Mouse (Mus musculus): ENCODE results near the gene Kbtbd13.
A peak's percentile ranks its signal among the peaks of the same experiment; 100 is the strongest.

Gene Kbtbd13

DNA sequence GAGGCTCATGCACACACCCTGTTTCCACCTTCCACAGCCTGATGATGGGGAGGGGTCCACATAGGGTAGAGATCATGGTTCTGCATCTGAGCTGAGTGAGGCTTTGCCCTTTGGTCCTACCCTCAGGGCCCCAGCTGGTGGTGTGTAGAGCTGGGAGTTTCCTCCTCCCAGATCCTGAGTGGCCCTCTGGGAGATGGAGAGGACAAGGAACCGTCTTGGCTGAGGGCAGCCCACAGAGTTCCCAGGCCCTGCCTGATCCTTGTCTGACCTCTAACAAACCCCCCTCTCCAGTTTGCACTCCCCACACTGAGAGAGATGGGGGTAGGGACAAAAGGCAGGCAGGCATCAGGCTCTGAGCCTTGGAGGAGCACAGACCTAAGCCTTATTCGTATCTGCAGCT, 2.9 kb upstream of the Kbtbd13 start:
- DNase-seq (ENCODE audit: low spot score in 2 of 2): no peak

DNA sequence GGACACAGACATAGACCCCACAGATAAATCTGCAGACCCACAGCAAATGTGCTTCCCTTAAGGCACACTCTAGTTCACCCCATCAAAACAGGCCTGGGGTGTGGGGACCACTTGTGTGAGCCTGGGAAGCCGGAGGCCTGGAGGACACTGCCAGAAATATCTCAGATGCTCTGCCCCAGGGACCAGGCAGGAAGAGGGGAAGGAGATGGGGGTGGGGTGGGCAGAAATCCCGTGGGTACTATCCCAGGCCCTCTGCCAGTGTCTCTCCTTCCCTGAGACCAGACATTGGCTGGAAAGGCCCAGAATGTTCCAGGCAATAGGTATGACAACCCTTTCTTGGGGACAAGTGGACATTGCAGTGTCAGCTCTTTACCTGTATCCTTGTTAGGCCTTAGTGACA, 2.2 kb upstream of the Kbtbd13 start:
- no peak for DNase-seq (ENCODE audit: low spot score in 2 of 2)

DNA sequence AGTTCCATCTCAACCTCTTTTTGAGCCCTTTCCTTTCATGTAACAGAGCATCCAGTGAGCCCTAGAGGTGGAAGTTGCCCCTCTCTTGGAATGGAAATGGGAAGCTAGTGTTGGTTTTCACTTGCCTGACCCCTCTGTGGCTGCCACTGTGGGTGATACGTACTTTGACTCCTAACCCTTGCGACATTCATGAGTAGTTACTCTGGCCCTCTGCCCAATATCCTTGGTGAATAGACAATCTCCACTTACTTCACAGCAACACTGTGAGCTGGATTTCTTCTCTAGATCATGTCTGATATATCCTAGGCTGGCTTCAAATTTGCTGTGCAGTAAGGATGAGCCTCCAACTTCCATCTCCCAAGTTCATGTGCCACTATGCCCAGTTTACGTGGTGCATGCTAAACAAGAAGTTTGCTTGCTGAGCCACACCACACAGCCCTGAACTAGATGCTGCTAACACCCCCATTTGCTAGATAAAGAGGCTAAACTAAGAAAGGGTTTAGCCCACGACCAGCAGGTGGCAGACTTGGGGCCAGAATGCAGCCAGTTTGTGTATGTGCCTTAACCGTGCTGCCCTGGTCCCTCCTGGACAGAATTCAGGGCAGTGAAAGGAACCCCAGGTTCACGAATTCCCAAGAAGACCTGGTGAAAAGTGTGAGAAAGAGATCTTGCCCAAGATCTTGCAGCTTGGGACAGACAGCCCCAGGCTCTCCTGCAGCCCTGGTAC, 1.3 kb upstream of the Kbtbd13 start:
- DNase-seq (ENCODE audit: low spot score in 2 of 2): peak; percentile 51 to 58

DNA sequence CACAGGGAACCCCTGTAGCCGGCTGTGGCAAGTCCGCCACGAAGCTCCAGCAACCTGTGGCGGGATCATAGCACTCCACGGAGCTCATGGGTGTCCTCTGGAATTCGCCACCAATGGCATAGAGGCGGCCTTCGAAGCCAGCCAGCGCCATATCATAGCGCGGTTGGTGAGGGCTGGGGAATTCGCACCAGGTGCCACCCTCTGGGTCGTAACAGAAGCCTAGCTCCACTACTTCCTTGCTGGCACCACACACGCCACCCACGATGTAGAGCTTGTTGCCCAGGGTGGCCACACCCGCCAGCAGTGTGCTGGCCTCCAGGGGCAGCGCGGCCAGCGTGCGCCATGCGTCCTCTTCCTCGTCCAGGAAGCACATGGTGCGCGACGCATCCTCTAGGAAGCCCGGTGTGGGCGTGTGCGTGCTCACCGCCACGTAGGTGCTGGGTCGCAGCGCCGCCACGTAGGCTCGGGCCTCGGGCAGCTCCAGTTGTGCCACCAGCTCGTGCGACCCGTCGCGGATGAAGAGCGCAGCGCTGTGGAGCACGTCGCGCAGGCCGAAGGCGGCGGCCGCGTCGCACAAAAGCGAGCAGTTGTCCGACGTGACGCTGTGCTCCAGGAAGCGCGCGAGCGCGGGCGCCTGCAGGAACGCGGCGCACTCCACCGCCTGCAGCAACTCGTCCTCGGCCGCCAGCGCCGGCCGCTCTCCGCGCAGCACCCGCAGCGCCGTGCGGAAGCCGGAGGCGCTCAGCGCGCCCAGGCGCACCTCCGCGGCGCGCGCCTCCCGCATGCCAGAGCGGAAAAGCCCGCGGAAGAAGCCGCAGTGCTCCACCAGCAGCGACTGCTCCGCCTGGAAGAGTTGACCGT, 470 bp downstream of the Kbtbd13 start:
- no peak for DNase-seq (ENCODE audit: low spot score in 2 of 2)

DNA sequence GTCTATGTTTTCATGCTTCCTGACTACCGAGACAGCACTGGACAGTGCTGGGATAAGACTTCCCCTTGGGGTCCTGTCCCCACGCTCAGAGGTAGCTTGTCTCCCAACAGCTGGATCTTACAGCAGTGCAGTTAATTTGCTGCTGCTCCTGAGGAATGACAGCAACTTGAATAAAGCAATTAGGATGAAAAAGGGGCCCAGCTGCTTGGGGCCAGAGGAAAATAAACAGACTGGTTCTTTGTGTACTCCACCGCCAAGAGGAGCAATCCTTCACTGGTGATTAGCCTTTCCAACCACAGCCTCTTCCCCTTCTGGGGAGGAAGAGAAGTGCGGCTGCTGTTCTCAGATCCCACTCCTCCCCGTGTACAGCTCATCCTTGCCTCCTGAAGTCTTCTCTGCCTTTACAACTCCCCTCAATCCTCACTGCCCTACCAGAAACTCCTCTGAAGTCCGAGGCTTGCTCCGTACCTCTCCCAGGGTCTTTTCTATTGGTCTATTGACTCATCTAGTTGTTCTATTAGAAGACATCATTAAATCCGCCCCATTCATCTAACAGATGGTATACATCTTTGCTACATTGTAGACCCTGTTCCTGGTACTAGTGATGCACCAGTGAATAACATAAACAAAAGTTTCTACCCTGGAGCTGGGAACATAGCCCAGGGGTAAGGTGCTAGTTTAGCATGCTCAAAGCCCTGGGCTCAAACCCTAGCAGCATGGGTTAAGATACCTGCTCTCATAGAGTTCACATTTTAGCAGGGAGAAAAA, 4.9 kb downstream of the Kbtbd13 start:
- no peak for DNase-seq (ENCODE audit: low spot score in 2 of 2)

DNA sequence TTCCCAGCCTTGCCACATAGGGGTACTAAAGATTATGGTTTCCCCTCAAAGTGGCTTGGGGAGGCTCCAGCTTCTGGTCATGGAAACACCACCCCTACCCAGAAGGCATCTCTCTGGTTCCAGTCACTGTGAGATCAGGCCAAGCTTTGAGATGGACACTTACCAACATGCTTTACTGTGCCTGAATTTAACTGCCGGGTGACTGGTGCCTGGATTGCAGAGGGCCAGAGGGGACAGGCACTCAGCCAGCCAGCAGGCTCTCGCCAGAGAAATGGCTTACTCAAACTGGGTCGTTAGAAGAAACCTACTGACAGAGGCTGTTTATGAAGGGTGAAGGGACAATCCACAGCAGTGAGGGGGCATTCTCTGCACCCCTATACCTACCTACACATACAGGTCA, 7.2 kb downstream of the Kbtbd13 start:
- DNase-seq (ENCODE audit: low spot score in 2 of 2): no peak

DNA sequence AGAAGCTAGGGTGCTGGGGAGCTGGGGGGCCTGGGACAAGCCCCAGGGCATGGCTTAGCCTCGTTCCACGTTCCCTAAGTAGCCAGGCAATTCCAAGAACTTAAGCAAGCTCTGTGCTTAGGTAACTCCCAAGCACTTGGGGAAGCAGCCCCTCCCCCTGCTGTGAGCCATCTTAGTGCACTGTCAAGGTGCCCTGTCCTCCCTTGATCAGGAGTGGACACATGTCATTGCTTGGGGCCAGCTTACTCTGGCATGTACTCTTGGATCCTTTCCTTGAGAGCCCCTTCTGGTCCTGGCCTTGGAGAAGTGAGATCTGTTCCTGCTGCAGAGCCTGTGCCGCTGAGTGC, 8.7 kb downstream of the Kbtbd13 start:
- no peak for DNase-seq (ENCODE audit: low spot score in 2 of 2)

DNA sequence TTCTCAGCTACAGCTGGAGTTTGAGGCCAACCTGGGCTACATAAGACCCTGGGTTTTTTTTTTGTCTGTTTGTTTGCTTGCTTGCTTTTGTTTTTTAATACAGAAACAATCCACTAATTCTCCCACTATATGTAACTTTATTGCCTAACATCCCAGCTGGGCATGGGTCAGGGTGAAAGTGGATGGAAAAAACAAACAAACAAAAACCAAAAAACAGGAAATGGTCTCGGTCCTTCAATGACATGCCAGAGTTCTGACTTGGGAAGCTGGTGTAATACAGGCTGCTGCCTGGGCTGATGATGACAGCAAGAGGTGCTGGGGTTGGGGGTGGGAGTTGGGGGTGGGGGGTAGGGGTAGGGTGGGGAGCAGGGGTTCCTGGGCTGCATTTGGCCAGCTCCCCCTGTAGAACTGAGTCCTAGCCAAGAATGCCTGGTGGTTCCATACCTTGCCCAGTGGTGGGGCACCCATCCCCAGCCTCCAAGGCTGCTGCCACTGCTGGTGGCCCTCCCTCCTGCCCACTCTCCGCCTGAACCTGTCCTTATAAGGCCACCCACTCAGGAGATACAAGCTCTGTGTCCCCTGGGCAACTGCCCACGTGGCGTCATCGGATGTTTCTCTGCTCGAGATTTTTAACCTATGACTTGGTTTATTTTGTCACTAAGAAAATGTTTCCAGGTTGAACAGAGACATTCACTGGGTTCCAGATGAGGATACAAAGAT, 9.3 kb downstream of the Kbtbd13 start:
- DNase-seq (ENCODE audit: low spot score in 2 of 2): no peak

DNA sequence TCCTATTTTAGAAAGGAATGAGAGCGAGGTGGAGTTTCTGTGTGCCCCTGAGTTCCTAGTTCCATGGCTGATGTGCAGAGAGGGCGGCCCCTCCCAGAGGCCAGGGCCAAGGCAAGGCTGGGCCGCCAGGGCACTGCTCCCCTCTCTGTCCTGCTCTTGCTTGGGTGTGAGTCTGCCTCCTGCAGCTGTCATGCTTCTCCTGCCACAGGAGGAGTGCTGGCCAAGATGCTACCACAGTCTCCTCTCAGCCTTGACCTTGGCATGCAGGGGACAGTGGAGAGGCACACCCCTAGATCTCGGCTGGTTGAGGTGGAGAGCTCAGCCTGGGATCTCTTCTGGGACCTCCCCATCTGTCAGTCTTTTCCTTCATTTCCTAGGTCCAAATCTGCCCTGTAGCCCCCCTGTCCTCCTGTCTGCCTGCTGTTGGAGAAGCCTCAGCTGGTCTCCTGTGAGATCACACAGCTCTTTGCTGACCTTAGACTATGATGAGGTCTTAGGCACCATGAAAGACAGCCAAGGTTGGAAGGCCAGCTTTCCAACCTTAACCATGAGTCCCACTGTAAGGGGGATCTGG, 10.3 kb downstream of the Kbtbd13 start:
- DNase-seq (ENCODE audit: low spot score in 2 of 2): no peak

DNA sequence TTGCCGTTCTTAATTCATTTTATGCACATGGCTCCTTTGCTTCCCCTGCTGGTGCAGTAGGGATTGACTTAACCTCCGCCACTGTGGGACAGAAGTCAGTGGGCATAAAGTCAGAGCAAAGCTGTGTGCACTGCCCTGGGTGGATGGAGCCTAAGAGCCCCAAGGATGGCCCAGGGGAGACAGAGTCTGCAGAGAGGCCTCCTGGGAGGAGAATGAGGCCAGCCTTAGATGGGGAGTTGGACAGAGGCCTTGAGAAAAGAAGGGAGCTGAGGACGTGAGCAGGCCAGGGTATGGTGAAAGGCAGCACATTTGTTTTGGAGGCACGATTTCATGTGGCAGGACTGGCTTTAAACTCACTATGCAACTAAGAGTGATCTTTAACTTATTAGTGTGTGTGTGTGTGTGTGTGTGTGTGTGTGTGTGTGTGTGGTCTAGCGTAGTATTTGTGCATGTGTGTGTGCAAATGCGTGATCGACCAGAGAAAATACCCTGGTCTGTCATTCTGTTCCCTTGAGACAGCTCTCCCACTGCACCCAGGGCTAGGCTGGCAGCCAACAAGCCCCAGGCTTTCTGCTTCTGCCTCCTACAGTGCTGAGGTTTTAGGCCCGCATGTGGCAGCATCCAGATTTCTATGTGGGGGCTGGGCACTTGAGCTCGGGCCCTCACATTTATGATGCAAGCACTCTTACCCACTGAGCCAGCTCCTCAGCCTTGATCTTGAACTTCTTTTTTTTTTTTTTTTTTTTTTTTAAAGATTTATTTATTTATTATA, 16.1 kb downstream of the Kbtbd13 start:
- DNase-seq (ENCODE audit: low spot score in 2 of 2): peak; percentile 78 to 79

DNA sequence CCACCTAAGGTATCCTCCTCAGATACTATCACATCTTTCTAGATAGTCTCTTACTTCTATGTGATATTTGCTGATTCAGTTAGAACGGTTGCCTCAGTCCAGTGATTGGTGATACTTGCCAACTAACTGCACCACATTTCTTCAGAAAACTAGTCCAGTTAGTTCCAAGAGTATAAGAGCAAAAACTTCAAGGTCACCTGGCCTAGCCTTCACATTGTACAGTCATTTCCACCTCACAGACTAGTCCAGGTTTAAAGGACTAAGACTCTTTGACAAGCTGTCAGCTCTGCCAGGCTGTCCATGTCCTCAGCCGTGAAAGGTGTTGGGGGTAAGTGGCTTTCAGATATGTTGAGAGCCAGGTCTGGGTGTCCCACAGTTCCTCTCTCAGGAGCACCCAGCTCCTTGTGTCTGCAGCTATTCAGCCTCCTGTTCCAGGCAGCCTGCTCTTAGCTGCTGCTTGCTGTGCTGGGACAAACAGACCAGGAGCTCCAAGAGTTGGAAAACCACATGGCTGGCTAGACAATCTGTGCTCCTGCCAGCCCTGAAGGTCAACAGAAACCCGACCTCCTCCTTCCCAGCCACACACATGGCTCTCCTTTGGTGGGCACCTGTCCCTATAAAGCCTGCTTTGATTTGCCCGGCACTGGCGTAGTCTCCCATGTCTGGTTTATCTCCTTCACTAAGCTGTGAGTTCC, 16.8 kb downstream of the Kbtbd13 start:
- DNase-seq (ENCODE audit: low spot score in 2 of 2): no peak

DNA sequence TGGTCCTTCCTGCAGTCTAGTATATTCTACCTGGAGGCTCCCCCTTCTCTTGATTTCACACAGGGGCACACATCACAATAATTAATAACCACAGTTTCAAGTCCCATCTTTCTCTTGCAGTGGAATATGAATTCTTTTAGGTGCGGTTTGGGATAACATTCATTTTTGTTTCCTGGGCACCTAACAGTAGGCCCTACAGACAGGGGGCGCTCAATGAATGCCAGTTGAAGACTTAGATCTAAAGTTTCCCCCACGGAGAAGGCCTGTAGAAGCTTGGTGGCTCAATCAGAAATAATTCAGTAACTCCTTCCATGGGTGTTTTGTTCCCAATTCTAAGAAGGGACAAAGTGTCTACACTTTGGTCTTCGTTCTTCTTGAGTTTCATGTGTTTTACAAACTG, 19.0 kb downstream of the Kbtbd13 start:
- peak in 1 of 2 experiments; percentile 18 for DNase-seq (ENCODE audit: low spot score in 2 of 2)

DNA sequence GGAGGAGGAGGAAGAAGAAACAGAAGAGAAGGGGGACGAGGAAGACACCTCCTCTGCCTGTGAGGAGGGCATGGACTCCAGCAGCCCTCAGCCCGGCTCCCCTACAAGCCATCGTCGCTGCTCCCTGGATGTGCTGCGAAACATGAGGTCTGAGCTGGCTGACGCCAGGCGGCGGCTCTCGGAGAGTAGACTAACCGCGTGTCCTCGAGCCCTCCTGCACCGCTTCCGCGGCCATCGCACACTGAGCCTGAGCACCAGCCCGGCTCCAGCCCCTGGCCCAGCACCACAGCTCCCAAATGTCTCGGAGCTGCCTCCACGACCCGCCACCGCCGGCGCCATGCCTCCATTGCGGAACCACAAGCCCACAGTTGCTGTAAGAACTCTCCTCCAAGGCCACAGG, 19.7 kb downstream of the Kbtbd13 start:
- DNase-seq (ENCODE audit: low spot score in 2 of 2): no peak

DNA sequence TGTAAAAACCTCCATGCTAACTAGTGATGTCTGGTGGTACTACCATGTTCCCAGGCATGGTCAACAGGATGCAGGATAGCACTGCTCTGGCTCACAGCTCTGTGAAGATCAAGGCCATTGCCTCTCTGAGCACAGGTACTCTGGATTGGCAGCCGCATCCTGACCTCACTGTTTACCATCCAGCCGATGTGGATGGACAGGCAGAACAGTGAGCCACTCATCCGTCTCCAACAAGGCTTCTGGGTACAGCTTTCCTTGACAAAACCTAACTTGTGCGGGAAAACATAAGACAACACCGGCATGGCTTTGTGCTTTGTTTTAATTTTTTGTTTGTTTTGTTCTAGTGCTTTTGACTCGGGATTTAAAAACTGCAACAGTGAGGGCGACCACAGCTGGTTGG, 25.7 kb downstream of the Kbtbd13 start:
- no peak for DNase-seq (ENCODE audit: low spot score in 2 of 2)

DNA sequence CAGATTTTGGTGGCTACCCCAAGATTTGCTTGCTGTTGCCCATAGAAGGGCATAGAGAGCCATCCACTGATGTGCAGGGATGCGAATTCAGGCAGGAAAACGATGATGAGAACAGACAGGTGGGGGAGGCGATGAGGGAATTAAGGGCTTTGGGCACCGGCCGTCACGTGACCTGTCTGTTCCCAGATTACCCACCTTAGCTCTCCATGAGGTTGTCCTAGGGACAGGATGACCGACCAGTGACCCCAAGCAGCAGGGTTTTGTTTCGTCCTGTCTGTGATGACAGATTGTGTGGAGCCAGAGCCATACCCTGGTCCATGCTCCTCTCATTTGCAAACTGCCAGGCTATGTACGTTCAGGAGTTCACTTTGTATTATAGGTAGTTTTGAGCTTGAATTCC, 27.8 kb downstream of the Kbtbd13 start:
- no peak for DNase-seq (ENCODE audit: low spot score in 2 of 2)

DNA sequence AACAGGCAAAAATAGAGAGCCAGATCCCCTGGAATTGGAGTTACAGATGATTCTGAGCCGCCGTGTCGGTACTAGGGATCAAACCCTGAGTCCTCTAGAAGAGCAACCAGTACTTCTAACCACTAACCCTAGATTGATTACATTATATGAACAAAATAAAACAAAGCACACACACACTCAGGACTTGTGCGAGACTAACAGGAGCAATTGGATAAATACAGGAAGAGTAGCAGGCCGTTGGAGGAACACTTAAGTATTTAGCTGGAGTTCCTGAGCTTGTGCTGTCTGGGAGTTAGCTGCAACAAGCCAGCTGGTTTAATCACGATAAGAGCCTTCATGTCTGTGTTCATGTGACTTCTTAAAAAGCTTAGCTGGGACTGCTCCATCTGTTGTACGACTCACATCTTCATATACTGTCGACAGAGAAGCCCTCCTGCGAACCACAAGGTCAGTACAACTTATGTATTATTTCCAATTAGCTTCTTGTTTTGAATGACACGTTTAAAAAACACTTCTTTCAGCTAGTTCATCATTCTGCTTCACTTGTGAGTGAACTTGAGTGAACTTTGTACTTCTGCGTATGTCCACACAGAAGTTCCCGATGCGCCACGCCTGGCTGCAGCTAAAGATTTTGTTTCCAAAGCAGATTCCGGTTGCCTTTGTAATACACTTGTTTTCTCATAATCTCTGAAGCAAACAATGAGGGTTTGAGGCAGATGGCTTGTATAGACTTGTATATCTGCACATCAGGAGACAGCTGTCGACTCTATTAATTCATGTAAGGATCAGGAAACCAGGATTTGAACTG, 30.6 kb downstream of the Kbtbd13 start, which contains the start of gene Ubap1l:
Ubap1l (plus strand) TSS at position 401 of the 808 bp plus-strand sequence.
- no peak for DNase-seq (ENCODE audit: low spot score in 2 of 2)

DNA sequence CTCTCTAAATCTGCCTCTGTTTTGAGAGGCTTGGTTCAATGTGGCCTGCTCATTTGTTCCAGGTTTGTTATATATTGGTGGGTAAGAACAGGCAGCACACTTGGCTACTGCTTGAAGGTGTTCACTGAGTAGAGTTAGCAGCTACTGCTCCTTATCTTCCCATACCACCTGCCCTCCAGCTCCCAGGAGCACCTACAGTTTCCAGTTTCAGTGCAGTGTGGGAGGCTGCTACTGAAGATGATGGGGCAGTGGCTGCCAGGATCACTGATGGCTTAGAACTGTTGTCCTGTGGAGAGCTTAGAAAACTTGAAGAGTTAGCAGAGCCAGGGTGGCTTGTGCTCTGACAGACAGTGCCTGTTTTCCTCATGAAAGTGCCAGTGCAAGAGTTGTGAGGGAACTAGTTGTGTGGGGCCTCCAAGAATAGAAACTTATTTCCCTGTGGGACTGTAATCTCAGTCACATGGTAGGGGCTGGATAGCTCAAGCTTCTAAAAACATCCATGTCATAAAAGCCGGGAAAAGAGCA, 32.4 kb downstream of the Kbtbd13 start:
- DNase-seq (ENCODE audit: low spot score in 2 of 2): no peak

DNA sequence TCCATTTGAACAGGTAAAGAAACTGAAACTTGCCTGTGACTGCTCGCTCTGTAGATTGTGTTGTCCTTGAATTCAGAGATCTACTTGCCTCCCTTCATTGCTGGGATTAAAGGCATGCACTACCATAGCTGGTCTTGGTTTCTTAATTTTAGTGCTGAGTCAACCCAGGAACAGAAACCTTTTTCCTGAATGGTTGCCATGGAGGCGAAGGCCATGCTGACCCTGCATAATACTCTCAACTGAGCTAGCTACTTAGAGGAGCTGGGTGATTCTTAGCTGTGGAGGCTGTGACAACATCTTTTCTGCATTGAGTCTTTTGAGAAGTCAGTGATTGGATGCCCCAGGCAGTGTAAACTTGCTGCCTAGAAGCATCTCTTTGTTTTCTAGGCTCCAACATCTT, 34.5 kb downstream of the Kbtbd13 start:
- DNase-seq (ENCODE audit: low spot score in 2 of 2): no peak

DNA sequence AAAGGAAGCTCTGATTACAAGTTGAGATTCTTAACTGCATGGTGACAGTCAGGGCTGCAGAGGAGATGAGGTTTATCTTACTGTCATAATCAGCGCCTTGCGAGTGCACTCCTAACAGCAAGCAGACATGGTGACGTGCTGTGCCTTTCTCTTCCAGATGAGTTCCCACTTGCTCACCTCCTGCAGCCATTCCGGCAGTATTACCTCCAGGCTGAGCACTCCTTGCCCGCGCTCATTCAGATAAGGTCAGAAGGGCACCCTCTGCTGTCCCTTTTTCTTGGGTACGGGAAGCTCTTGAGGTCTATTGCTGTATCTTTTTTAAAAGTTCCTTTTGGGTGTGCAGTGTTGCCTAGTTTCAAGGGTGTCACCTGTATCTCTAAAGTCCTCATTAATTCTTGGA, 34.9 kb downstream of the Kbtbd13 start:
- DNase-seq (ENCODE audit: low spot score in 2 of 2): no peak

Measured in frontal cortex, postnatal 36 days (tissue).